Mouse (Mus musculus): ENCODE measurements around the gene Pfkfb4.

The Pfkfb4 gene

DNA sequence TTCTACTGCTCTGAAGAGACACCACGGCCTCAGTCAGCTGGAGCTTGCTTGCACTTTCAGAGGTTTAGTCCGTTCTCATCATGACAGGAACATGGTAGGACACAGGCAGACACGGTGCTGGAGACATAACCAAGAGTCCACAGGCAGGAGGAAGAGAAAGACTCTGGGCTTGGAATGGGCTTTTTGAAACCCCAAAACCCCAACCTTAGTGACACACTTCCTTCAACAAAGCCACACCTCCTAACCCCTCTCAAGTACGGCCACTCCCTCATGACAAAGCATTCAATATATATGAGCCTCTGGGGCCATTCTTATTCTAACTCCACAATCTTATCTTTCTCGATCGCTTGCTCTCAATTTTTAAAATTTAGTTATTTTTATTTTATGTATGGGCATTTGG is 40.9 kb downstream of the Pfkfb4 start:
- CTCF ChIA-PET = interaction anchor here (0.6 kb wide), 1 partner anchor 12 kb away, joined by 3 read pairs; no protein-coding TSS in a partner anchor

- CTCF ChIA-PET = interaction anchor here (0.5 to 0.6 kb wide), 4 partner anchors 20 to 101 kb away, joined by 3 to 4 read pairs (median 3); no protein-coding TSS in a partner anchor
Measured at GRCm38 (mm10) chr9:109038086-109038895, 46.7 kb downstream of the Pfkfb4 start, which contains the start of gene Shisa5. Gene Shisa5, plus strand, starts transcription at chr9:109038565.

GRCm38 (mm10) chr9:109038901-109039364 is 47.4 kb downstream of the Pfkfb4 start:
- CTCF ChIA-PET = no interaction called here

DNA sequence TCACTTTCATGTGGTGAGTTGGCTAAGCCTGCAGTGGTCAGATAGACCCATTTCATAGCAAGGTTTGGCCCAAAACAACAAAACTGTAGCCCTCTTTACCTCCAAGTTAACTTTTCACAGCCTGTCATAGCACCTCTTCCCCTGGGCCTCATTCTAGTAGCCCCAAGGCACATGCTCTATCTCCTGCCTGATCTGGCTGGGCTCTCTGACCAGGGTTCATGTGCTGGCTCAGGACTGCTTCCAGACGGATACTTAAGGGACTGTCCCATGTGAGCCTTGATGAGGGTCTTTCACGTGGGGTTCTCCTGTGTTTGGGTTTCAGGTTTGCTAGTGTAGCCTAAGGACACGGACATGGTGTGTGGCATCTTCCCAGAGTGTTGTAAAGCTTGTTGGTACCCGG is 48.1 kb downstream of the Pfkfb4 start:
- CTCF ChIA-PET = no interaction called here

DNA sequence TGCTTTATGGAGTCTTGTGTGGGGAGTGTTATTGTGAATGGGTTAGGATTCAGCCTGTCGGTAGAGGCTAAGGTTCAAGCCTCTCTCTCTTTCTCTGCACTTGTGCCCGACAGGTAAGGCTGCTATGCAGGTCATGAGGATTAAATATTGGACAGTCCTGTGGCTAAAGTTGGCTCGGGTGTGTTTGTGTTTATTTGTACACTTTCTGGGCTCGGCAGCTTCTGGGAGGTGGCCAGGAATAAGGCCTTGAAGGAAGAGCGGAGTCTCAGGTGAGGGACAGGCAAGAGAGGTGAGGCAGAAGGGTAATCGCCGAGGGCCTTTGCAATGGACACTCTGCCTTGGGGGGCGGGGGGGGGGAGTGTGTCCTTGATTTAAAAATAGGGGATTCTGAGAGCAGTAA is 48.6 kb downstream of the Pfkfb4 start:
- CTCF ChIA-PET = no interaction called here

DNA sequence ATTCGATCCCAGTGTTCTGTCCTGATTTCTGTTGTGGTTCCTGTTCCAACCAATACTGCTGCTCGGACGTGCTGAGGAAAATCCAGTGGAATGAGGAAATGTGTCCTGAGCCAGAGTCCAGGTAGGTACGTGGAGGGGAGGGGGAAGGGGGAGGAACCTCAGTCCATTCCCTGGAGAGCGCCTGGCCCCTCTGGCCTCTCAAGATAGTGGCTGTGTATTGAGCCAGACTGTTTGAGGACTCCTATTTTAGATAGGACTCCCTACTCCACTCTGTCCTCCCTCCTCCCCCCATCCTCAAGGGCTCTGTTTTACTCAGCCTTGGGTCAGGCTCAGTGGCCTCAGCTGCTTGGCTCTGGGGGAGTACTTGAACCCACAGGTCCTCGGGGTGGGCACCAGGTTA is 49.3 kb downstream of the Pfkfb4 start:
- CTCF ChIA-PET = no interaction called here

DNA sequence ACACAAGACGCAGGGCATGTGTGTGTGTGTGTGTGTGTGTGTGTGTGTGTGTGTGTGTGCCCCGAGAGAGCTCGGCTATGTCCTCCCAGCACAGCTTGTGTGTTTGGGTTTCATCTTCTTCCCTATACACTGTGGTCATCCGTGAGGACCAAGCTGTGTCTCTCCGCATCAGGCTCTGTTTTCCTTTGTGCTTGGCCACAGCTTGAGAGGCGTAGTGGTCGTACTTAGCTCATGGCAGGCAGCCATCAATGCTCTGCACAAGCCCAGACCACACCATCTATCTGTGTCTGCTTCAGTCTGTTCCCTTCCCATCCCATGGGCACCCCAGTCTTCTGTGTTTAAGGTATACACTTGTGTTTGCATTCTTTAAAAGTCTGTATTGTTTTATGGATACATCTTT is 49.8 kb downstream of the Pfkfb4 start:
- CTCF ChIA-PET = no interaction called here

- CTCF ChIA-PET = interaction anchor here (0.7 to 1.3 kb wide), 2 partner anchors 8 to 42 kb away, joined by 5 to 16 read pairs; no protein-coding TSS in a partner anchor
Measured at GRCm38 (mm10) chr9:109046306-109046705, 54.7 kb downstream of the Pfkfb4 start.

DNA sequence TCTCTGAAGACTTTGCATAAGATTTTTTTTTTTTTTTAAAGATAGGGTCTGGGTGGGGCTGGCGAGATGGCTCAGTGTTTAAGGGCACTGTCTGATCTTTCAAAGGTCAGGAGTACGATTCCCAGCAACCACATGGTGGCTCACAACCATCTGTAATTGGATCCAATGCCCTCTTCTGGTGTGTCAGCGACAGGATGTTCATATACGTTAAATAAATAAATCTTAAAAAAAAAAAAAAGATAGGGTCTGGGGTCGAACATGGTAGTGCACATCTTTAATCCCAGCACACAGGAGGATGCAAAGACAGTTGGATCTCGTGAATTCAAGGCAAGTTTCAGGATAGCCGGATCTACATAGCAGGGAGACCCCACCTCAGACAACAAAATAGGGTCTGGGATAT is 57.7 kb downstream of the Pfkfb4 start:
- CTCF ChIA-PET = no interaction called here

- CTCF ChIA-PET = interaction anchor here (0.8 kb wide), 1 partner anchor 699 kb away, joined by 4 read pairs; no protein-coding TSS in a partner anchor
Measured at GRCm38 (mm10) chr9:109049996-109050673, 58.6 kb downstream of the Pfkfb4 start.

DNA sequence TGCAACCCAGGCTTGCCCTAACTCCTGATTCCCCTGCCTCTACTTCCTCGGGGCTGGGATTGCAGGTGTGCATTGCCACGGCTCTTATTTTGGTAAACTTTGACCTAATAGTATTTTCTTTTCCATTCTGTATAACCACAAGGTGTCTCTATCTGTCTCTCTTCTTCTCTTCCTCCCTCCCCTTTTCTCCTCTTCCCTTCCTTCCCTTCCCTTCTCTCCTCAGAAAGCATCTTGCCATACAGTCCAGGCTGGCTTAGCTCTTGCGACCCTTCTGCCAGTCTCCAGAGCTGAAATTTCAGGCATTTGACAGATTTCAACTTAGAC is 59.1 kb downstream of the Pfkfb4 start:
- CTCF ChIA-PET = interaction anchor here (0.8 kb wide), 1 partner anchor 699 kb away, joined by 4 read pairs; no protein-coding TSS in a partner anchor

DNA sequence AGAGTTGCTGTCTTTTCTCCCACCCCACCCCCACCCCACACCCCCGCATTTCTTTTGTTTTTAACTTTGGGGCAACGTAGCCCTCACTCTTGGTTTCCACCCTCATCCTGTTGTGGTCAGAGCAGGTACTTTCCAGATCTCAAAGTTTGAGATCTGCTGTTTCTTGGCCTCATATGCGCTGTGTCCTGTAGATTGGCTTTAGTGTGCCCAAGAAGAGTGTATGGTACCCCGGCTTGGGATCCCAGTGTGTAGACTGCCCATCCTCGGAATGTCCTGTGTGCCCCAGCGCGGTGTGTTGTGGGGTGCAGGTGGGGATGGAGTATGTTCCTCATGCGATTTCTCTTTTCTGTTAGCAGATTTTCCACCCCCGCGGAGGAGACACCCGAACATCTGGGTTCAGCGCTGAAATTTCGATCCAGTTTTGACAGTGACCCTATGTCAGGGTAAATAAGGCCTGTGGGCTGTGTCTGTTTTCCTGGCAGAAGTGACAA is 59.5 kb downstream of the Pfkfb4 start:
- CTCF ChIA-PET = interaction anchor here (0.6 kb wide), 1 partner anchor 455 kb away, joined by 4 read pairs; no protein-coding TSS in a partner anchor

GRCm38 (mm10) chr9:109051651-109052489 is 60.3 kb downstream of the Pfkfb4 start:
- CTCF ChIA-PET = interaction anchor here (0.6 to 1.1 kb wide), 2 partner anchors 17 to 455 kb away, joined by 3 to 4 read pairs; no protein-coding TSS in a partner anchor

GRCm38 (mm10) chr9:109052490-109053260 is 61.1 kb downstream of the Pfkfb4 start:
- CTCF ChIA-PET = interaction anchor here (1.1 kb wide), 1 partner anchor 16 kb away, joined by 3 read pairs; no protein-coding TSS in a partner anchor

GRCm38 (mm10) chr9:109053366-109053765 is 61.8 kb downstream of the Pfkfb4 start:
- CTCF ChIA-PET = interaction anchor here (1.4 kb wide), 1 partner anchor 8 kb away, joined by 5 read pairs; no protein-coding TSS in a partner anchor

DNA sequence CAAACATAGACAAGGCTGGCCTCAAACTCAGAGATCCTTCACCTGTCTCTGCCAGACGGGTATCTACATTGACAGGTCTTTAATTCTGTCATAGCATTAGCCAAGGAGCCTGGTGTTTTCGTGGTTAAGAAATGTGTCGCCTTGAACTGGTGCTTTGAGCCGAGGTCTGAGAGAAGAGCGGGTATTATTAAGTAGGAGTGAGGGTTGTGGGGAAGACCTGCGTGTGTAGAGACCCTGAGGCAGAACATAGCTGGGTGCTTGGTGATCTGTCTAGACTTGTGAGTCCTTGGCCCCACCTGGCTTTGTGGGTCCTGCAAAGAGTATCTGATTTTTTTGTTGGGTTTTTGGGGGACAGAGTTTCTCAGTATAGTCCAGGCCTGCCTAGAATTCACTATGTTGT is 62.3 kb downstream of the Pfkfb4 start:
- CTCF ChIA-PET = interaction anchor here (0.7 to 1.4 kb wide), 2 partner anchors 8 to 134 kb away, joined by 3 to 5 read pairs; no protein-coding TSS in a partner anchor

GRCm38 (mm10) chr9:109054712-109055111 is 63.1 kb downstream of the Pfkfb4 start:
- CTCF ChIA-PET = interaction anchor here (1.4 kb wide), 1 partner anchor 9 kb away, joined by 5 read pairs; no protein-coding TSS in a partner anchor

- CTCF ChIA-PET = interaction anchor here (0.5 kb wide), 1 partner anchor 1125 kb away, joined by 6 read pairs; no protein-coding TSS in a partner anchor
Measured at GRCm38 (mm10) chr9:109055271-109056030, 63.9 kb downstream of the Pfkfb4 start.

- CTCF ChIA-PET = interaction anchor here (0.5 kb wide), 1 partner anchor 1124 kb away, joined by 6 read pairs; no protein-coding TSS in a partner anchor
Measured at GRCm38 (mm10) chr9:109056081-109056690, 64.6 kb downstream of the Pfkfb4 start.

All from spleen, embryonic (tissue).